Mouse (Mus musculus): Measurements from ENCODE around the gene Btbd35f29.
"Not testable (repeated sequence)": the region's sequence is repeated elsewhere in the genome, so short reads cannot be mapped to it uniquely, and the experiment has no call there.

The Btbd35f29 gene

DNA sequence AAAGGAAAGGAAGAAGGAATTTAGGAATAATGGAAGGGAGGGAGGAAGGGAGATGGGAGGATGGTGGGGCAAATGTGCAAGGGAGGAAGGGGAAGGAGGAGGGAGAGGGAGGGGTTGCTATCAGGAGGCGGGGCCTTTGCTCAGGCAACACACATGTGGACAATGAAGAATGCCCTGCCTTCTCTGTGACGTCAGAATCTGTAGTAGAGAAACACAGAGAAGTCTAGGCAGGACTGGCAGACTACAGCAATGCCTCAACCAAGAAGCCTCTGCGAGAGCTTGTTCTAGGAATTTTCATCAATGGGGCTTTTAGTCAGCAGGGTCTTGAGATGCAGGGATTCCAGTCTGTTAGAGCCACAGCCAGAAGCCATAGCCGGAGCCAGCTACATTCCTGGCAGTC lies at the start of gene Btbd35f29:
Gene Btbd35f29 (plus strand): TSS at position 301 of the 400 bp plus-strand sequence.
- DNase-seq (ENCODE audit: low spot score in 2 of 2): not testable (repeated sequence)

DNA sequence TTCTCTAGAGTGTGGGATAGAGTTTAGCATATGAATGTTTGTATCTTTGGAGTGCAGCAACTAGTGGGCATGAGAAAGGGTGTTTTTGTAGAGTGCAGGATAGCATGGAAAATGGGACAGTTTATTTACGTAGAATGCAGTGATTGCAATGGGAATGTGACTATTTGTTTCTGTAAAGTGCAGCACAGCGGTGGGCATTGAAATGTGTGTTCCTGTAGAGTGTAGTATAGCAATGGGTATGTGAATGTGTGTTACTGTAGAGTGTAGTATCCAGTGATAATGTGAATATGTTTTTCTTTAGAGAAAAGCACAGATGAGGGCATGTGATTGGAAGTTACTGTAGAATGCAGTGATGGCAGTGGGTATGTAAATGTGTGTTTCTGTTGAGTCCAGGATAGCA lies 23.9 kb downstream of the Btbd35f29 start:
- DNase-seq (ENCODE audit: low spot score in 2 of 2): not testable (repeated sequence)

DNA sequence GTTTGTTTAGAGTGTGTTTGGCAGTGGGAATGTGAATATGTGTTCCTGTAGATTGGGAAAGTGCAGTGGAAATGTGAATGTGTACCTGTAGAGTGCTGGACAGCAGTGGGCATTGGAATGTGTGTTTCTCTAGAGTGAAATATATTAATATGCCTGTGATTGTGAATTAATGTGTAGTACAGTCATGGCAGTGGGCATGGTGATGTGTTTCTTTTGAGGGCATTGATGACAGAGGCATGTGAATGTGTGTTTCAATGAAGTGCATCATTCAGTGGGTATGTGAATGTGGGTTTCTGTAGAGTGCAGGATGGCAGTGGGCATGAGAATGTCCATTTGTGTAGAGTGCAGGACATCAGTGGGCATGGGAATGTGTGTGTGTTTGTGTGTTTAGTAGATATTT lies 27.7 kb downstream of the Btbd35f29 start:
- not testable (repeated sequence) for DNase-seq (ENCODE audit: low spot score in 2 of 2)

DNA sequence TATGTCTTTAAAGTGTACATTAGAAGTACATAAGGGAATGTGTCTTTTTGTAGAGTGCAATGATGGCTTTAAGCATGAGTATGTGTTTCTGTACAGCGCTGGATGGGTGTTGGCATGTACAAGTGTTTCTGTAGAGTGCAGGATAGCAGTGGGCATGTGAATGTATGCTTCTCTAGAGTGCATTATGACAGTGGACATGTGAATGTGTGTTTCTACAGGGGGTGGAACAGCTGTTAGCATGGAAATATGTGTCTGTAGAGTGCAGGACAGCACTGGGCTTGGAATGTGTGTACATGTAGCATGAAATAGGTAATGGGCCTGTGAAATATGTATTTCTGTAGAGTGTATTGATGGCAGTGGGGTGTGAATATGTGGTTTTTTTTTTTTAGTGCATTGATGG lies 28.4 kb downstream of the Btbd35f29 start:
- DNase-seq (ENCODE audit: low spot score in 2 of 2): not testable (repeated sequence)

DNA sequence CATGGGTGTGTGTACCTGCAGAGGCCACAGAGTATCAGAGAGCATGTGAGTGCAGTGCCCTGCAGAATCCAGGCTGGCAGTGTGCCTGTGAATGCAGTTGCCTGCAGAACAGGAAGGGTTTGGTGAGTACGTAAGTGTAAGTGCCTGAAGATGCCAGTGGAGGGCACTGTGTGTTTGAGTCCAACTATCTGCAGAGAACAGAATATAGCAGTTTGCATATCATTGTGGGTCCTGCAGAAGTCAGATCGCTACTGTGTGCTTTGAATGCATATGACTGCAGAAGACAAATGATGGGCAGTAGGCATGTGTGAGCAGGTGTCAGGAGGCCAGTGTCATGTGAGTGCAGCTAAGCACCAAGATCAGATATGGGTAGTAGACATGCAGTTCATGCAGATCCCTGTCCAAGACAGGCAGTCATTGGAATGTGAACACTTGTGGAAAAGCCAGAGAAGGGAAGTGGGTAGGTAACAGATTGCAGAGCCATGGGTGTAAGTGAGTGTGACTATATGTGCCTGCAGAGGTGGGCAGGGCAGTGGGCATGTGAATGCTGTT lies 41.1 kb downstream of the Btbd35f29 start:
- DNase-seq (ENCODE audit: low spot score in 2 of 2): not testable (repeated sequence)

DNA sequence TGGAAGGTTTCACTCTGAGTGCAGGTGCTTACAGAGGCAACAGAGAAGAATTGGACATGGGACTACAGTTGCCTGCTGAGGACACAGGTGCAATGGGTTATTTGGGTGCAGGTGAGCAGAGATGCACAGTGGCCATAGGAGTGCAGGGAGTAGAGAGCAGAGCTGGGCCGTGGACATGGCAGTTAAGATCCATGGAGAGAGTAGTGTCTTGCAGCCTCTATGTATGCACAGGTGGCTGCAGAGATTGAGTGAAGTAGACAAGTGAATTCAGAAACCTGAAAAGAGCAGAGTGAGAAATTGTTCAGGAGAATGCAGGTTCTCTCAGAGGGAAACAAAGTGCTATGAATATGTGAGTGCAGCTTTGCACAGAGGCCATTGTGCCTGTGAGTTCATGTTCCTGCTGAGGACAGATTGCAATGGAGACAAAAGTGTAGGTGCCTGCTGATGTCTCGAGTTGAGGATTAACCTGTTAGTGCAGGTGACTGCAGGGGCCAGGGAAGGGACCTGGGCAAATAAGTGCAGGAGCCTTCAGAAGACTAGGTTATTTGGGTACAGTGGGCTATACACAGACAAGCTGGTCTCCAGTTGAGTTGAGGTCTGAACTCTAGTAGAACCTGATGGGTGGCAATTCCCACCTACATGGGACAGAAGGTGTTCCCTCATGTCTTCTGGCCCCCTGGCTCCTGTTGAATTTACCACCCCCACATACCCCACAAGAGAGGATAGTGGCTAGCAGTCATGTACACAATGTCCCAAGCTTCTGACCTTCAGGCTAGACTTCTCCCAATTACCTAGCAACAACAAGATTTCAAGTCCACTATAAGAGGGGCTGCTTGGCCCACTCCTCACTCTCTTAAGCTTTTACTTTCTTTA lies 42.2 kb downstream of the Btbd35f29 start:
- not testable (repeated sequence) for DNase-seq (ENCODE audit: low spot score in 2 of 2)

DNA sequence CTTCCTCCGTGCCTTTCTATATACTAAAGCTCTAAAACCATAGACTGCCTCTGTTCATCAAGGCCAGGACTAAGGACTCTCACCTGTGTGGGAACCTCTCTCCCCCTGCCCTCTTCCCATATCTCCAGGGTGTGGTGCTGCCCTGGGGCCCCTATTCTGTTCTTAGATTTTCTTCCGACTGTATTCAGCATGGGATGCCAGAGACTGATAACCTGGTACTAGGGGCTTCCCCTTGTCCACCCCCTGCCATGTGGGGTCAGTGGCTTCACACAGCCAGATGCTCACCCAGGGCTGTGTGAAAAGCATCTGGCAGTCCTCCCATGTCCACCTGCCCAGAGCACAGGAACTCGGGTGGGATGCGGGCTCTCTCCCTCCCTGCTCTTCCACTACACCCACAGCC lies 43.1 kb downstream of the Btbd35f29 start:
- DNase-seq (ENCODE audit: low spot score in 2 of 2): not testable (repeated sequence)

DNA sequence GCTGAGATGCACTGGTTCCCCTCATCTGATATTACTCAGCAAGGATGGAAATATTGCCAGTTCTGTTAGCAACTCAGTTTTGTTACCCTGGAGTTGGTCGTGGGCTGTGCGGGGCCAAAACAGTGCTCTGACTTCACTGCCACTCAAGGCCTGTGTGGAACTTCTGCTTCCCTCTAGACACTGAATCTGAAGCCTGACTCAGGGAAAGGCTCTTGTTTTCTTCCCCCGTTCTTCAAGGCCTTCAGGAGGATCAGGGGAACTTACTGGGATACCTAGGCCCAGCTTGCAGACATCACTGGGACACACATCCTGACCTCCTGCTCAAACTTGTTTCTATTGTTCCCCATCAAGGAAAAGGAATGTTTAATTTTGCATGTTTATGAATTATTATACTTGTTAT lies 45.2 kb downstream of the Btbd35f29 start:
- not testable (repeated sequence) for DNase-seq (ENCODE audit: low spot score in 2 of 2)

DNA sequence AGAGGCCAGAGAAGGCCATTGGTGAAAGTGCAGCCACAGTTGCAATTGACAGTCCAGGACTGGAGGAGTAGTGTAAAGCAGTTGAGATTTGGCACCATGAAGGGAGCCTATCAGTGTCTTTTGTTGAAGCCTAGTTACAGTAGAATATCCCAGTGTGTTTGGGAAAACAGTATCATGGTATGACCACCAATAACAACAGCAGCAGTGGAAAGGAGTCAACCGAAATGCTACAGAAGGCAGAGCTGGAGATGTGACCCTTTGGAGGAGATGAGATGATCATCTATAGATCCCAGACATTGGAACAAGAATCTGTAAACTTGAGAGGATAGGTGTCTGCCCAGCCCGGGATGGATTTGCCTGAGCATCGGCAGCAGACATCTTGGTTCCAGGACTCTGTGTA lies 47.7 kb downstream of the Btbd35f29 start:
- not testable (repeated sequence) for DNase-seq (ENCODE audit: low spot score in 2 of 2)

Measured in natural killer cell, adult 2 months (primary cell).